Mouse (Mus musculus): ENCODE measurements around the gene Rps17. TPM values are rescaled to one million over a fixed set of nuclear protein-coding genes. Genes with fewer than 3 reads are reported as not detected.

Rps17 gene
- polyA plus RNA-seq, 1 experiment: 1,376 TPM

GRCm38 (mm10) chr7:81319749-81320148 is 25.3 kb downstream of the Rps17 start:
- Histone ChIP-seq H3K36me3 (ENCODE audit: control insufficient read depth, insufficient read depth, low read length) (no peaks in the 10 kb centered on the region; the same call in none of the 2 replicates), H3K27ac (ENCODE audit: insufficient read depth, low read depth, low read length) (no peak overlapping the region), H3K4me1 (ENCODE audit: control insufficient read depth, insufficient read depth, low read length) (no peaks in the 10 kb centered on the region), H3K4me3 (ENCODE audit: insufficient read depth, low read depth, low read length) (no peak overlapping the region), H3K27me3 (replicated peaks; ENCODE audit: control insufficient read depth, insufficient read depth, low read length) (no peaks in the 10 kb centered on the region)
- 60% methylated on average over 6 of the region's 6 CpGs for WGBS
- DNase-seq: no peak
- TF ChIP-seq POLR2A (IDR thresholded peaks at IDR 0.05; ENCODE audit: low read depth, low read length): no peak
- no peak for TF ChIP-seq CTCF (conservative IDR thresholded peaks at IDR 0.05; ENCODE audit: insufficient read depth, insufficient read length, low read depth, low read length)

GRCm38 (mm10) chr7:81315583-81315982 is 29.5 kb downstream of the Rps17 start:
- H3K4me1 ChIP-seq (ENCODE audit: control insufficient read depth, insufficient read depth, low read length): no peaks in the 10 kb centered on the region
- no peaks in the 10 kb centered on the region for H3K27me3 ChIP-seq (replicated peaks; ENCODE audit: control insufficient read depth, insufficient read depth, low read length)
- 59% methylated on average over 8 of the region's 8 CpGs for WGBS
- TF ChIP-seq CTCF (conservative IDR thresholded peaks at IDR 0.05; ENCODE audit: insufficient read depth, insufficient read length, low read depth, low read length) (no peak), POLR2A (IDR thresholded peaks at IDR 0.05; ENCODE audit: low read depth, low read length) (no peak)
- H3K36me3 ChIP-seq (ENCODE audit: control insufficient read depth, insufficient read depth, low read length): no peaks in the 10 kb centered on the region; the same call in none of the 2 replicates
- DNase-seq: peak; percentile 31
- no peak overlapping the region for H3K27ac ChIP-seq (ENCODE audit: insufficient read depth, low read depth, low read length)
- no peak overlapping the region for H3K4me3 ChIP-seq (ENCODE audit: insufficient read depth, low read depth, low read length)

- no peaks in the 10 kb centered on the region for H3K4me1 ChIP-seq (ENCODE audit: control insufficient read depth, insufficient read depth, low read length)
- H3K27me3 ChIP-seq (replicated peaks; ENCODE audit: control insufficient read depth, insufficient read depth, low read length): no peaks in the 10 kb centered on the region
- DNase-seq: no peak
- TF ChIP-seq CTCF (conservative IDR thresholded peaks at IDR 0.05; ENCODE audit: insufficient read depth, insufficient read length, low read depth, low read length) (no peak), POLR2A (IDR thresholded peaks at IDR 0.05; ENCODE audit: low read depth, low read length) (no peak)
- no peak overlapping the region for H3K27ac ChIP-seq (ENCODE audit: insufficient read depth, low read depth, low read length)
- no peaks in the 10 kb centered on the region for H3K36me3 ChIP-seq (ENCODE audit: control insufficient read depth, insufficient read depth, low read length)
- no peak overlapping the region for H3K4me3 ChIP-seq (ENCODE audit: insufficient read depth, low read depth, low read length)
Observed at GRCm38 (mm10) chr7:81311581-81311980, 33.5 kb downstream of the Rps17 start.

- no peak for DNase-seq
- WGBS: 97% methylated on average over 1 of the region's 1 CpGs
- H3K27ac ChIP-seq (ENCODE audit: insufficient read depth, low read depth, low read length): no peak overlapping the region
- no peaks in the 10 kb centered on the region for H3K4me1 ChIP-seq (ENCODE audit: control insufficient read depth, insufficient read depth, low read length)
- TF ChIP-seq CTCF (conservative IDR thresholded peaks at IDR 0.05; ENCODE audit: insufficient read depth, insufficient read length, low read depth, low read length): no peak
- H3K27me3 ChIP-seq (replicated peaks; ENCODE audit: control insufficient read depth, insufficient read depth, low read length): no peaks in the 10 kb centered on the region
- no peak overlapping the region for H3K4me3 ChIP-seq (ENCODE audit: insufficient read depth, low read depth, low read length)
- no peaks in the 10 kb centered on the region for H3K36me3 ChIP-seq (ENCODE audit: control insufficient read depth, insufficient read depth, low read length)
Observed at GRCm38 (mm10) chr7:81311130-81311529, 33.9 kb downstream of the Rps17 start.

GRCm38 (mm10) chr7:81309247-81309646 is 35.8 kb downstream of the Rps17 start:
- Histone ChIP-seq H3K4me1 (ENCODE audit: control insufficient read depth, insufficient read depth, low read length) (peaks cover 2% of the 10 kb centered on the region; the same call in 1 of the 2 replicates), H3K36me3 (ENCODE audit: control insufficient read depth, insufficient read depth, low read length) (no peaks in the 10 kb centered on the region), H3K27me3 (replicated peaks; ENCODE audit: control insufficient read depth, insufficient read depth, low read length) (no peaks in the 10 kb centered on the region), H3K4me3 (ENCODE audit: insufficient read depth, low read depth, low read length) (no peak overlapping the region), H3K27ac (ENCODE audit: insufficient read depth, low read depth, low read length) (no peak overlapping the region)
- TF ChIP-seq POLR2A (IDR thresholded peaks at IDR 0.05; ENCODE audit: low read depth, low read length) (no peak), CTCF (conservative IDR thresholded peaks at IDR 0.05; ENCODE audit: insufficient read depth, insufficient read length, low read depth, low read length) (no peak)
- no peak for DNase-seq
- 91% methylated on average over 6 of the region's 6 CpGs for WGBS

- no peaks in the 10 kb centered on the region for H3K36me3 ChIP-seq (ENCODE audit: control insufficient read depth, insufficient read depth, low read length)
- no peak for DNase-seq
- H3K27ac ChIP-seq (ENCODE audit: insufficient read depth, low read depth, low read length): no peak overlapping the region
- no peak overlapping the region for H3K4me3 ChIP-seq (ENCODE audit: insufficient read depth, low read depth, low read length)
- 77% methylated on average over 8 of the region's 8 CpGs for WGBS
- H3K27me3 ChIP-seq (replicated peaks; ENCODE audit: control insufficient read depth, insufficient read depth, low read length): no peaks in the 10 kb centered on the region
- TF ChIP-seq POLR2A (IDR thresholded peaks at IDR 0.05; ENCODE audit: low read depth, low read length) (no peak), CTCF (conservative IDR thresholded peaks at IDR 0.05; ENCODE audit: insufficient read depth, insufficient read length, low read depth, low read length) (no peak)
- H3K4me1 ChIP-seq (ENCODE audit: control insufficient read depth, insufficient read depth, low read length): peaks cover 10% of the 10 kb centered on the region; the same call in 1 of the 2 replicates
Observed at GRCm38 (mm10) chr7:81307735-81308134, 37.3 kb downstream of the Rps17 start.

- DNase-seq: no peak
- peaks cover 10% of the 10 kb centered on the region; the same call in 1 of the 2 replicates for H3K4me1 ChIP-seq (ENCODE audit: control insufficient read depth, insufficient read depth, low read length)
- TF ChIP-seq CTCF (conservative IDR thresholded peaks at IDR 0.05; ENCODE audit: insufficient read depth, insufficient read length, low read depth, low read length): no peak
- no peak for TF ChIP-seq POLR2A (IDR thresholded peaks at IDR 0.05; ENCODE audit: low read depth, low read length)
- no peaks in the 10 kb centered on the region for H3K27me3 ChIP-seq (replicated peaks; ENCODE audit: control insufficient read depth, insufficient read depth, low read length)
- no peak overlapping the region for H3K4me3 ChIP-seq (ENCODE audit: insufficient read depth, low read depth, low read length)
- no peaks in the 10 kb centered on the region for H3K36me3 ChIP-seq (ENCODE audit: control insufficient read depth, insufficient read depth, low read length)
- 96% methylated on average over 5 of the region's 5 CpGs for WGBS
- no peak overlapping the region for H3K27ac ChIP-seq (ENCODE audit: insufficient read depth, low read depth, low read length)
Observed at GRCm38 (mm10) chr7:81304675-81305074, 40.4 kb downstream of the Rps17 start.

Measured in kidney, adult 2 months (tissue).